Mouse (Mus musculus) frontal cortex, postnatal 10 days (tissue): ENCODE measurements around the gene Tbl3.

Experiments
- DNase-seq, 2 experiments: peaks; one replicate each; pipeline ENCODE4 v3.0.0; 2022; ENCODE audit warnings: low spot score in 2 of 2, mixed read lengths in 1 of 2

Tbl3 gene

GRCm38 (mm10) chr17:24653967-24654710, 53.3 kb downstream of the Tbl3 start:
- DNase-seq, result peak in 1 of 2 experiments; percentile 56

DNA sequence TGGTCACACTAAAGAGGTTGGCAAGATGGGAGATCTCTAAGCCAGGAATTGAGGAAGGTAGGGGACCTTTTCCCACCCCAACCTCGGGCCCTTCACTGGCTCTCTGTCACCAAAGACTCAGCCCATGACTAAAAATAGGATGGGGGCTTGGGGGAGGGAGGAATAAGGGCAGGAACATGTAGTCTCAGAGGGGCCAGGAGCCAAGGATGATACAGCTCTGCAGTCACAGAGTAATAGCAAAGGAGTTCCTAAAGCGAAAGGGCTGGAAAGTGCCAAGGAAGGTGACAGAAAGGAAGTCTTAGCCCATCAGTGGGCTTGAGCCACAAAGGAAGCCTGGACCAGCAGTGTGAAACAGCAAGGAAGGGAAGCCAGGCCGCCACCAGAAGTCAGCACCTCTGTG, 55.6 kb downstream of the Tbl3 start:
- no peak for DNase-seq

DNA sequence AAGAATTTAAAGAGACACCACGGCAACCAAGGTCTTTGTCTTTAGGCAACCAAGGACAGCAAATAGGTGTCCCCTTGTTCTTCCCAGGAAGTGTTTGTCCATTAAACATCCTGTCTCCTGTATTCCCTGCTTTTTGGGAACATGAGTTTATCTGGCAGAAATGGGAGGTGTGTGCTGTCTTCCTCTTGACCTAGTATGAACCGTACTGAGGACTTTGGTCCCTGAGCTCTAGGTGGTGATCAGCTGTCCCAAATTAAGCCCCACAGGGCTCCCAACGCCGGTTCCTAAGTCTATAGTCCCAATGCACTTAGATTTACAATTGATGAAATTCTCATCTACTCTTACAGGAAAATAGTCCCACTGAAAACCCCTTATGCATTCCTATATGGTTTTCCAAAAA, 56.7 kb downstream of the Tbl3 start:
- no peak for DNase-seq

DNA sequence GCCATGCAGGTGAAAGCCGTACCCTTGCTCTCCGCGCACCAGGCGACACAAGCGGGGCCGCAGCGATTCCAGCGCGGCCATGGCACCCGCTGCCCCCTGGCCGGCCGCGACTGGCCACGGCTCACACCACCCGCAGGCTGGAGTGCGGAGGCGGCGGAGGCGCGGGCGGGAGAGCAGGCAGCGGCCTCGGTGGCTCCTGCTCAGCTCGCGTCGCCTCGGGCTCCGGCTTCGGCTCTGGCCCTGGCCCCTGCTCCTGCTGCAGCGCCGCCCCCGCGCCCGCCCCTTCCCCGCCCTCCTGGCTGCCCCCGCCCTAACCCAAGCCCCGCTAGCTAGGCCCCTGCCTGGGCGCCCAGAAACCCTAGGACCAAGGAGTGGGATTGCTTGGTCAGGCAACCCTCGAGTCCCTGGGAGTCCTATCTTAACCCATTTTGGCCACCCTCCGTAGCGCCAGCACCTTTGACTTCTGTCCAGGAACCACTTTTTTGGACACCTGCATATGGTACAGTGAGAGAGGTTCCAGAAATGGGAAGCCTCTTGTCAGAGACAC, 57.3 kb downstream of the Tbl3 start, which contains the start of gene Slc9a3r2:
Slc9a3r2 (minus strand) TSS at position 258 of the 547 bp plus-strand sequence.
- no peak for DNase-seq

DNA sequence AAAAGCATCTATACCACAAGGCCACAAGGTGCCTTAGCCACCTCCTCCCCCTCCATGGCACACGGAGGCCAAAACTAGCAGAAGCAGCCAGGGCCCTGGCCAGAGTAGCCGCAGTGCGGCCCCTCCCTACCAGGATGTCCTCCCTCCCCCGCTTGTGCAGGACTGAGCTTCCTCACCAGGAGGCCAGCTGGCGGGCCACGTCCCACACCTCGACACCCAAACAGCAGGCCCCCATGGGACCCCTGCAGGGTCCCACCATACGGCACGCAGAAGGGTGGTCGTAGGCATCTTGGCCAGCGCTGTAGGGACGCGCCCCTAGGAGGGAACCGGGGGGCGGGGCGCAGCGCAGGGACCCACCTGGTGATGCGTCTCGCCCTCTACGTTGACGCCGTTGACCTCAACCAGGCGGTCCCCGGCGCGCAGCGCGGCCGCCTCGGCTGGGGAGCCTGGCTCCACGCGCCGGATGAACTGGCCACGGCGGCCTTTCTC, 57.8 kb downstream of the Tbl3 start:
- no peak for DNase-seq

DNA sequence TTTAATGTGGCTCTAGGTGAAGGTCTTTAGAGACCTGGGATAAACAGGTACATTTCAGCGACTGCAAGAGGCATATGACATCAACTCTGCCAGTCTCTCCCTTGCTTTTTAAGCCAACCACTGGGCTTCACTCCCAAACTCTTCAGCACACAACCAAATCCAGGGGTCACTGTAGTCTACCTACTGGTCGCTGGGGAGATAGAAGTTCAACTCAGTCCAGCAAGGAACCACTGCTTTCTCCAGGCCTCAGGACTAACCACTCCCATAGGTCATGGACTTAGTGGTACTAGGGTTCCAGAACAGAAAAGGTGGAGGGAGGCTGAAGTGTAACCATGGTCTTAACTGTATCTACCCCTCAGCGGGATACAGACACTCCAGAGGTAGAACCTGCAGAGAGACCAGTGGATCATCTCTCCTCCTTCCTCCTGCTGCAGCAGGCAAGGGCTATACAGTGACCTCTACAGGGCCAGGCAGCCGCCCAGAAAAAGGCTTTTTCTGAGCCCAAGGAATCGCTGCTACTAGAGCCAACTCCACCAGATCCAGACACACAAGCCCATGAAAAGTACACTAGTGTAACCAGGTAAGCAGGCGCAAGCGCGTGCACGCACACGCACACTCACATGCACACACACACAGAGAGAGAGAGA, 58.6 kb downstream of the Tbl3 start:
- no peak for DNase-seq
